ENCODE assay signal across 8 mouse cellular contexts in genomic region chr10:59952152-59952780, GRCm38 (mm10). TPM values are rescaled to one million over a fixed set of nuclear protein-coding genes. Genes with fewer than 3 reads are reported as not detected.
DNase-seq lines count a peak whose midpoint lies in the region; ATAC-seq and TF ChIP-seq lines count a peak whose summit lies in the region.

No protein-coding gene starts in this region.

- H3K27me3 ChIP-seq in hindbrain, embryonic 11.5 days (ENCODE audit: control insufficient read depth, insufficient read depth, low read length): no peaks in the 10 kb centered on the region
- peaks cover 14% of the 10 kb centered on the region for H3K27me3 ChIP-seq in limb, embryonic 10.5 days (ENCODE audit: low read depth, poor library complexity, severe bottlenecking)
- H3K27me3 ChIP-seq in midbrain, embryonic 14.5 days (ENCODE audit: control insufficient read depth, insufficient read depth, low read length): no peaks in the 10 kb centered on the region
- no peaks in the 10 kb centered on the region for H3K27me3 ChIP-seq in testis, adult 2 months (ENCODE audit: control insufficient read depth, insufficient read depth, low read length)

- H3K27ac ChIP-seq in hindbrain, embryonic 11.5 days (ENCODE audit: low read depth, low read length): peak overlapping the region; percentile 95
- H3K27ac ChIP-seq in limb, embryonic 10.5 days: peak overlapping the region; percentile 95
- peak overlapping the region; percentile 92 for H3K27ac ChIP-seq in midbrain, embryonic 14.5 days (replicated peaks; ENCODE audit: low read depth, low read length)
- peak overlapping the region; percentile 89 for H3K27ac ChIP-seq in testis, adult 2 months (ENCODE audit: control insufficient read depth, insufficient read depth, low read depth, low read length)

- H3K9me3 ChIP-seq in hindbrain, embryonic 11.5 days (ENCODE audit: control insufficient read depth, low read length): no peaks in the 10 kb centered on the region
- no peaks in the 10 kb centered on the region for H3K9me3 ChIP-seq in limb, embryonic 10.5 days (replicated peaks)
- no peaks in the 10 kb centered on the region for H3K9me3 ChIP-seq in midbrain, embryonic 14.5 days (ENCODE audit: control insufficient read depth, low read length)

- peak overlapping the region; percentile 67 for H3K4me3 ChIP-seq in hindbrain, embryonic 11.5 days (ENCODE audit: low read depth, low read length)
- peak overlapping the region; percentile 73 for H3K4me3 ChIP-seq in limb, embryonic 10.5 days
- peak overlapping the region; percentile 94 for H3K4me3 ChIP-seq in midbrain, embryonic 14.5 days (replicated peaks; ENCODE audit: low read depth, low read length)
- peak overlapping the region; percentile 92 for H3K4me3 ChIP-seq in testis, adult 2 months (ENCODE audit: control insufficient read depth, low read depth, low read length)

- H3K4me2 ChIP-seq in hindbrain, embryonic 11.5 days (replicated peaks; ENCODE audit: low read depth, low read length): peak overlapping the region; percentile 86
- peak overlapping the region; percentile 90 for H3K4me2 ChIP-seq in midbrain, embryonic 14.5 days (ENCODE audit: low read length)

- WGBS in hindbrain, embryonic 11.5 days: 1% methylated on average over 31 of the region's 31 CpGs
- under 1% methylated on average over 31 of the region's 31 CpGs for WGBS in limb, embryonic 10.5 days
- under 1% methylated on average over 31 of the region's 31 CpGs for WGBS in midbrain, embryonic 14.5 days

- H3K4me1 ChIP-seq in hindbrain, embryonic 11.5 days (replicated peaks; ENCODE audit: control insufficient read depth, insufficient read depth, low read length): peaks cover under 1% of the 10 kb centered on the region
- H3K4me1 ChIP-seq in limb, embryonic 10.5 days: peaks cover 47% of the 10 kb centered on the region
- H3K4me1 ChIP-seq in midbrain, embryonic 14.5 days (ENCODE audit: control insufficient read depth, insufficient read depth, low read length): peaks cover 28% of the 10 kb centered on the region
- H3K4me1 ChIP-seq in testis, adult 2 months (ENCODE audit: control insufficient read depth, insufficient read depth, low read length): peaks cover 37% of the 10 kb centered on the region

- peak; percentile 32; the same call in 1 of the 2 replicates for TF ChIP-seq POLR2A in testis, adult 2 months (IDR thresholded peaks at IDR 0.05; ENCODE audit: control insufficient read depth, low read depth, low read length)

- H3K36me3 ChIP-seq in hindbrain, embryonic 11.5 days (ENCODE audit: control insufficient read depth, insufficient read depth, low read length): no peaks in the 10 kb centered on the region
- peaks cover 17% of the 10 kb centered on the region for H3K36me3 ChIP-seq in limb, embryonic 10.5 days
- no peaks in the 10 kb centered on the region for H3K36me3 ChIP-seq in midbrain, embryonic 14.5 days (ENCODE audit: control insufficient read depth, insufficient read depth, low read length)
- H3K36me3 ChIP-seq in testis, adult 2 months (ENCODE audit: control insufficient read depth, insufficient read depth, low read length): no peaks in the 10 kb centered on the region

- intact Hi-C loops in left cerebral cortex, postnatal 14 days (cut with DNase I): no loop called here

- peak overlapping the region; percentile 59 for H3K9ac ChIP-seq in hindbrain, embryonic 11.5 days (ENCODE audit: low read depth, low read length)
- peak overlapping the region; percentile 71 for H3K9ac ChIP-seq in midbrain, embryonic 14.5 days (replicated peaks; ENCODE audit: low read length)

- TF ChIP-seq CTCF in testis, adult 2 months (IDR thresholded peaks at IDR 0.05; ENCODE audit: control insufficient read depth, insufficient read depth, insufficient replicate concordance, low read depth, low read length): no peak

- DNase-seq in left cerebral cortex, postnatal 14 days (ENCODE audit: low spot score in 2 of 2): peak; percentile 60 to 67
- DNase-seq in left cerebral cortex, adult 8-10 months (ENCODE audit: low spot score in 2 of 2): no peak
- DNase-seq in cerebellum, postnatal 10 days: peak; percentile 84 to 85
- DNase-seq in forelimb bud, embryonic 11.5 days (ENCODE audit: low read depth, low spot score): peak; percentile 72
- DNase-seq in hindbrain, embryonic 11.5 days (ENCODE audit: low spot score): peak; percentile 84
- peak; percentile 84 for DNase-seq in limb, embryonic 10.5 days (ENCODE audit: low spot score)
- DNase-seq in midbrain, embryonic 14.5 days: peak; percentile 85

- peak; percentile 56 for ATAC-seq in hindbrain, embryonic 11.5 days (ENCODE audit: low FRiP score)
- peak; percentile 31 for ATAC-seq in midbrain, embryonic 14.5 days (ENCODE audit: low FRiP score, low TSS enrichment)

RNA-seq across cellular contexts. Expression of gene Ddit4, which starts 0.6 kb away (rescaled TPM):
- total RNA-seq in left cerebral cortex, postnatal 14 days (2021): 10 to 100 TPM; 52.5 to 76.3 TPM
- 10 to 100 TPM; 35.6 to 58.9 (median 44.0) TPM for total RNA-seq in left cerebral cortex, adult 8-10 months (2022)
- polyA plus RNA-seq in hindbrain, embryonic 11.5 days (2014; fragmentation: Nextera tagmentation; extraction: Ambion mirVana): 4.6 and 5.5 TPM in 2 replicates
- 30.3 and 58.7 TPM in 2 replicates for polyA plus RNA-seq in limb, embryonic 10.5 days (2016; fragmentation: Nextera tagmentation; extraction: Ambion mirVana)
- 6.2 and 7.3 TPM in 2 replicates for polyA plus RNA-seq in midbrain, embryonic 14.5 days (2014; fragmentation: Nextera tagmentation; extraction: Ambion mirVana)
- polyA plus RNA-seq in testis, adult 2 months (2012; rRNA removed): 19.9 and 23.0 TPM in 2 replicates

RNA-seq across cellular contexts. Expression of gene Ascc1, which starts 50.3 kb away (rescaled TPM):
- total RNA-seq in left cerebral cortex, postnatal 14 days (2021): 10 to 100 TPM; 18.1 to 19.4 TPM
- 10 to 100 TPM; 16.5 to 20.1 (median 17.6) TPM for total RNA-seq in left cerebral cortex, adult 8-10 months (2022)
- 41.1 and 42.9 TPM in 2 replicates for polyA plus RNA-seq in hindbrain, embryonic 11.5 days (2014; fragmentation: Nextera tagmentation; extraction: Ambion mirVana)
- polyA plus RNA-seq in limb, embryonic 10.5 days (2016; fragmentation: Nextera tagmentation; extraction: Ambion mirVana): 32.1 and 36.5 TPM in 2 replicates
- 48.2 and 48.4 TPM in 2 replicates for polyA plus RNA-seq in midbrain, embryonic 14.5 days (2014; fragmentation: Nextera tagmentation; extraction: Ambion mirVana)
- 97.0 and 99.2 TPM in 2 replicates for polyA plus RNA-seq in testis, adult 2 months (2012; rRNA removed)

RNA-seq across cellular contexts. Expression of gene Anapc16, which starts 50.7 kb away (rescaled TPM):
- total RNA-seq in left cerebral cortex, postnatal 14 days (2021): 10 to 100 TPM; 60.8 to 67.3 TPM
- 10 to 100 TPM; 58.0 to 60.8 (median 60.2) TPM for total RNA-seq in left cerebral cortex, adult 8-10 months (2022)
- polyA plus RNA-seq in hindbrain, embryonic 11.5 days (2014; fragmentation: Nextera tagmentation; extraction: Ambion mirVana): 97.1 and 115 TPM in 2 replicates
- polyA plus RNA-seq in limb, embryonic 10.5 days (2016; fragmentation: Nextera tagmentation; extraction: Ambion mirVana): 103 and 111 TPM in 2 replicates
- polyA plus RNA-seq in midbrain, embryonic 14.5 days (2014; fragmentation: Nextera tagmentation; extraction: Ambion mirVana): 97.2 and 105 TPM in 2 replicates
- polyA plus RNA-seq in testis, adult 2 months (2012; rRNA removed): 41.3 and 42.5 TPM in 2 replicates

Comparison
In these comparisons a context has a peak if more than half of its experiments do, and no peak if none do; other contexts are left out.
1. DNase-seq: peak in left cerebral cortex, postnatal 14 days (2 of 2), cerebellum, postnatal 10 days (2 of 2), forelimb bud, embryonic 11.5 days (single experiment), hindbrain, embryonic 11.5 days (single experiment), limb, embryonic 10.5 days (single experiment) and midbrain, embryonic 14.5 days (single experiment); none in left cerebral cortex, adult 8-10 months (0 of 2).
2. Peak in every context shown above with its lines, with median percentiles within 50 percentile points of each other: H3K27ac ChIP-seq and H3K4me3 ChIP-seq.